Mouse (Mus musculus) heart, postnatal 0 days (tissue): Measurements from ENCODE around the gene H2-K1.

Source experiments
- CTCF ChIP-seq: IDR thresholded peaks from 2 replicates; pipeline ENCODE4 v1.5.1; 2016; ENCODE audit warnings: antibody characterized with exemption, control low read depth, low read depth
- EP300 ChIP-seq: IDR thresholded peaks from 2 replicates; pipeline ENCODE4 v1.6.1; 2016; ENCODE audit warnings: antibody characterized with exemption, low read depth

GRCm38 (mm10) chr17:34033441-34033840, 33.3 kb upstream of the H2-K1 start:
- TF ChIP-seq CTCF, result no peak
- no peak for TF ChIP-seq EP300
